Mouse (Mus musculus): ENCODE results near the gene Kcnn1. TPM values are rescaled to one million over a fixed set of nuclear protein-coding genes. Genes with fewer than 3 reads are reported as not detected.
A peak's percentile ranks its signal among the peaks of the same experiment; 100 is the strongest.

Gene Kcnn1
- polyA plus RNA-seq (2014; fragmentation: Nextera tagmentation; extraction: Ambion mirVana), result 2.9 and 3.4 TPM in 2 replicates

GRCm38 (mm10) chr8:70862824-70863641 is at the start of gene Kcnn1:
Kcnn1 (minus strand) TSS chr8:70863258.
- Histone ChIP-seq H3K4me3 (ENCODE audit: low read depth, low read length) (peak within 1 kb of the TSS; percentile 42), H3K27ac (replicated peaks; ENCODE audit: low read depth, low read length) (0 out of 2 replicates have a peak within 1 kb of the TSS, but pooled peaks have one; percentile 4), H3K9ac (ENCODE audit: low read depth, low read length) (peak within 1 kb of the TSS; percentile 63), H3K36me3 (ENCODE audit: control insufficient read depth, insufficient read depth, low read length) (0 out of 2 replicates have a peak, but pooled peaks cover 5% of the 10 kb centered on the region), H3K9me3 (ENCODE audit: control insufficient read depth, low read length) (no peaks in the 10 kb centered on the region), H3K27me3 (replicated peaks; ENCODE audit: control insufficient read depth, insufficient read depth, low read length) (peaks cover 21% of the 10 kb centered on the region), H3K4me2 (ENCODE audit: low read depth, low read length) (peak within 1 kb of the TSS; percentile 87), H3K4me1 (ENCODE audit: control insufficient read depth, insufficient read depth, low read length) (peaks cover 26% of the 10 kb centered on the region)
- DNase-seq (ENCODE audit: low spot score) (no peak), ATAC-seq (ENCODE audit: low read depth) (no peak)
- under 1% methylated on average over 52 of the region's 55 CpGs for WGBS

- WGBS, result 76% methylated on average over 5 of the region's 5 CpGs
- no peak overlapping the region for H3K27ac ChIP-seq (replicated peaks; ENCODE audit: low read depth, low read length)
- DNase-seq (ENCODE audit: low spot score) (no peak), ATAC-seq (ENCODE audit: low read depth) (no peak)
- H3K9ac ChIP-seq (ENCODE audit: low read depth, low read length), result no peak overlapping the region
- peaks cover 6% of the 10 kb centered on the region for H3K4me1 ChIP-seq (ENCODE audit: control insufficient read depth, insufficient read depth, low read length)
- no peak overlapping the region for H3K4me2 ChIP-seq (ENCODE audit: low read depth, low read length)
- H3K27me3 ChIP-seq (replicated peaks; ENCODE audit: control insufficient read depth, insufficient read depth, low read length), result no peaks in the 10 kb centered on the region
- no peak overlapping the region for H3K4me3 ChIP-seq (ENCODE audit: low read depth, low read length)
- H3K36me3 ChIP-seq (ENCODE audit: control insufficient read depth, insufficient read depth, low read length), result peaks cover 62% of the 10 kb centered on the region
- no peaks in the 10 kb centered on the region for H3K9me3 ChIP-seq (ENCODE audit: control insufficient read depth, low read length)
These were observed 48.5 kb upstream of the Kcnn1 start for GRCm38 (mm10) chr8:70911596-70911995.

- WGBS, result 84% methylated on average over 2 of the region's 2 CpGs
- ATAC-seq (ENCODE audit: low read depth), result no peak
- no peak overlapping the region for H3K4me3 ChIP-seq (ENCODE audit: low read depth, low read length)
- DNase-seq (ENCODE audit: low spot score), result no peak
- no peak overlapping the region for H3K4me2 ChIP-seq (ENCODE audit: low read depth, low read length)
- peaks cover 11% of the 10 kb centered on the region for H3K4me1 ChIP-seq (ENCODE audit: control insufficient read depth, insufficient read depth, low read length)
- no peaks in the 10 kb centered on the region for H3K9me3 ChIP-seq (ENCODE audit: control insufficient read depth, low read length)
- no peak overlapping the region for H3K27ac ChIP-seq (replicated peaks; ENCODE audit: low read depth, low read length)
- no peak overlapping the region for H3K9ac ChIP-seq (ENCODE audit: low read depth, low read length)
- peaks cover 21% of the 10 kb centered on the region for H3K36me3 ChIP-seq (ENCODE audit: control insufficient read depth, insufficient read depth, low read length)
- H3K27me3 ChIP-seq (replicated peaks; ENCODE audit: control insufficient read depth, insufficient read depth, low read length), result 0 out of 2 replicates have a peak, but pooled peaks cover 4% of the 10 kb centered on the region
These were observed 44.5 kb upstream of the Kcnn1 start for GRCm38 (mm10) chr8:70907518-70907917.

GRCm38 (mm10) chr8:70905831-70906736 is 43.0 kb upstream of the Kcnn1 start, which contains the start of gene Map1s:
Map1s (plus strand) TSS chr8:70905932.
- Histone ChIP-seq H3K4me1 (ENCODE audit: control insufficient read depth, insufficient read depth, low read length) (peaks cover 11% of the 10 kb centered on the region), H3K36me3 (ENCODE audit: control insufficient read depth, insufficient read depth, low read length) (0 out of 2 replicates have a peak, but pooled peaks cover 7% of the 10 kb centered on the region), H3K27ac (replicated peaks; ENCODE audit: low read depth, low read length) (peak within 1 kb of the TSS; percentile 93), H3K9me3 (ENCODE audit: control insufficient read depth, low read length) (no peaks in the 10 kb centered on the region), H3K27me3 (replicated peaks; ENCODE audit: control insufficient read depth, insufficient read depth, low read length) (0 out of 2 replicates have a peak, but pooled peaks cover 4% of the 10 kb centered on the region), H3K4me3 (ENCODE audit: low read depth, low read length) (peak within 1 kb of the TSS; percentile 84), H3K9ac (ENCODE audit: low read depth, low read length) (peak within 1 kb of the TSS; percentile 90), H3K4me2 (ENCODE audit: low read depth, low read length) (peak within 1 kb of the TSS; percentile 93)
- peak; percentile 95 for ATAC-seq (ENCODE audit: low read depth)
- WGBS, result under 1% methylated on average over 32 of the region's 86 CpGs
- peak; percentile 95 for DNase-seq (ENCODE audit: low spot score)

GRCm38 (mm10) chr8:70905463-70905830 is 42.4 kb upstream of the Kcnn1 start:
- peak overlapping the region; percentile 84 for H3K4me3 ChIP-seq (ENCODE audit: low read depth, low read length)
- H3K27me3 ChIP-seq (replicated peaks; ENCODE audit: control insufficient read depth, insufficient read depth, low read length), result 0 out of 2 replicates have a peak, but pooled peaks cover 4% of the 10 kb centered on the region
- peak; percentile 13; the same call in 1 of the 2 replicates for ATAC-seq (ENCODE audit: low read depth)
- 0 out of 2 replicates have a peak, but pooled peaks cover 3% of the 10 kb centered on the region for H3K36me3 ChIP-seq (ENCODE audit: control insufficient read depth, insufficient read depth, low read length)
- H3K9me3 ChIP-seq (ENCODE audit: control insufficient read depth, low read length), result no peaks in the 10 kb centered on the region
- peak overlapping the region; percentile 93 for H3K27ac ChIP-seq (replicated peaks; ENCODE audit: low read depth, low read length)
- H3K4me2 ChIP-seq (ENCODE audit: low read depth, low read length), result peak overlapping the region; percentile 93
- 14% methylated on average over 8 of the region's 8 CpGs for WGBS
- H3K9ac ChIP-seq (ENCODE audit: low read depth, low read length), result peak overlapping the region; percentile 90
- H3K4me1 ChIP-seq (ENCODE audit: control insufficient read depth, insufficient read depth, low read length), result peaks cover 11% of the 10 kb centered on the region
- no peak for DNase-seq (ENCODE audit: low spot score)

GRCm38 (mm10) chr8:70904532-70904931 is 41.5 kb upstream of the Kcnn1 start:
- Histone ChIP-seq H3K27ac (replicated peaks; ENCODE audit: low read depth, low read length) (no peak overlapping the region), H3K9ac (ENCODE audit: low read depth, low read length) (no peak overlapping the region), H3K9me3 (ENCODE audit: control insufficient read depth, low read length) (no peaks in the 10 kb centered on the region), H3K27me3 (replicated peaks; ENCODE audit: control insufficient read depth, insufficient read depth, low read length) (0 out of 2 replicates have a peak, but pooled peaks cover 4% of the 10 kb centered on the region), H3K4me2 (ENCODE audit: low read depth, low read length) (no peak overlapping the region), H3K4me1 (ENCODE audit: control insufficient read depth, insufficient read depth, low read length) (peaks cover 11% of the 10 kb centered on the region), H3K4me3 (ENCODE audit: low read depth, low read length) (no peak overlapping the region), H3K36me3 (ENCODE audit: control insufficient read depth, insufficient read depth, low read length) (0 out of 2 replicates have a peak, but pooled peaks cover 1% of the 10 kb centered on the region)
- DNase-seq (ENCODE audit: low spot score) (peak; percentile 36), ATAC-seq (ENCODE audit: low read depth) (no peak)
- 50% methylated on average over 4 of the region's 4 CpGs for WGBS

GRCm38 (mm10) chr8:70903582-70903981 is 40.5 kb upstream of the Kcnn1 start:
- Histone ChIP-seq H3K4me3 (ENCODE audit: low read depth, low read length) (no peak overlapping the region), H3K27me3 (replicated peaks; ENCODE audit: control insufficient read depth, insufficient read depth, low read length) (0 out of 2 replicates have a peak, but pooled peaks cover 4% of the 10 kb centered on the region), H3K9me3 (ENCODE audit: control insufficient read depth, low read length) (no peaks in the 10 kb centered on the region), H3K4me2 (ENCODE audit: low read depth, low read length) (no peak overlapping the region), H3K9ac (ENCODE audit: low read depth, low read length) (no peak overlapping the region), H3K36me3 (ENCODE audit: control insufficient read depth, insufficient read depth, low read length) (no peaks in the 10 kb centered on the region), H3K4me1 (ENCODE audit: control insufficient read depth, insufficient read depth, low read length) (peaks cover 11% of the 10 kb centered on the region), H3K27ac (replicated peaks; ENCODE audit: low read depth, low read length) (no peak overlapping the region)
- no peak for ATAC-seq (ENCODE audit: low read depth)
- no peak for DNase-seq (ENCODE audit: low spot score)

GRCm38 (mm10) chr8:70903112-70903511 is 40.1 kb upstream of the Kcnn1 start:
- no peak overlapping the region for H3K4me3 ChIP-seq (ENCODE audit: low read depth, low read length)
- no peak overlapping the region for H3K4me2 ChIP-seq (ENCODE audit: low read depth, low read length)
- ATAC-seq (ENCODE audit: low read depth) (no peak), DNase-seq (ENCODE audit: low spot score) (no peak)
- 36% methylated on average over 3 of the region's 4 CpGs for WGBS
- H3K9ac ChIP-seq (ENCODE audit: low read depth, low read length), result no peak overlapping the region
- H3K4me1 ChIP-seq (ENCODE audit: control insufficient read depth, insufficient read depth, low read length), result peaks cover 11% of the 10 kb centered on the region
- H3K27ac ChIP-seq (replicated peaks; ENCODE audit: low read depth, low read length), result no peak overlapping the region
- H3K9me3 ChIP-seq (ENCODE audit: control insufficient read depth, low read length), result no peaks in the 10 kb centered on the region
- no peaks in the 10 kb centered on the region for H3K36me3 ChIP-seq (ENCODE audit: control insufficient read depth, insufficient read depth, low read length)
- 0 out of 2 replicates have a peak, but pooled peaks cover 4% of the 10 kb centered on the region for H3K27me3 ChIP-seq (replicated peaks; ENCODE audit: control insufficient read depth, insufficient read depth, low read length)

Data from embryonic facial prominence, embryonic 14.5 days (tissue).